ENCODE assay signal across 14 mouse cellular contexts in genomic region chr7:110956422-110957170, GRCm38 (mm10). TPM values are rescaled to one million over a fixed set of nuclear protein-coding genes. Genes with fewer than 3 reads are reported as not detected.
DNase-seq lines count a peak whose midpoint lies in the region; ATAC-seq lines count a peak whose summit lies in the region.
"Had no signal": no experiment of that assay in that cellular context is flagged by ENCODE, and none has a peak within 500 bp of the region (broad histone marks: within the 10 kb centered on the region; RNA-seq: fewer than 3 reads in every experiment).

No protein-coding gene starts in this region.

- 78% methylated on average over 14 of the region's 14 CpGs for WGBS in kidney, embryonic 16.5 days

- no peak for DNase-seq in kidney, postnatal 36 days
- DNase-seq in liver = peak; percentile 28
- DNase-seq in naive thymus-derived CD4-positive, alpha-beta T cell, adult 2 months (ENCODE audit: low read depth) = peak; percentile 69
- peak; percentile 52 to 66 for DNase-seq in thymus, postnatal 36 days
- no peak for DNase-seq in cerebellum, adult 9-10 months
- DNase-seq in layer of hippocampus, postnatal 14 days (ENCODE audit: low spot score in 2 of 2) = no peak
- no peak for DNase-seq in layer of hippocampus, adult 11-12 months (ENCODE audit: low spot score)
- DNase-seq: cerebellum, postnatal 14 days; gastrocnemius, postnatal 36 days; kidney, adult 8-10 months had no signal

- no peak overlapping the region for H3K9ac ChIP-seq in kidney, embryonic 16.5 days (replicated peaks; ENCODE audit: low read length)
- H3K9ac ChIP-seq: embryonic facial prominence, embryonic 13.5 days; forebrain, embryonic 15.5 days had no signal

- H3K4me3 ChIP-seq in kidney, embryonic 16.5 days (ENCODE audit: low read length) = no peak overlapping the region
- H3K4me3 ChIP-seq: embryonic facial prominence, embryonic 13.5 days; forebrain, embryonic 15.5 days had no signal

- no peaks in the 10 kb centered on the region for H3K36me3 ChIP-seq in kidney, embryonic 16.5 days (ENCODE audit: insufficient read depth, low read length)
- H3K36me3 ChIP-seq: embryonic facial prominence, embryonic 13.5 days; forebrain, embryonic 15.5 days had no signal

- H3K27ac ChIP-seq in kidney, embryonic 16.5 days (ENCODE audit: low read length) = peak overlapping the region; percentile 30; the same call in 1 of the 2 replicates
- H3K27ac ChIP-seq: embryonic facial prominence, embryonic 13.5 days; forebrain, embryonic 15.5 days; macrophage had no signal

- peaks cover 15% of the 10 kb centered on the region; the same call in 1 of the 2 replicates for H3K4me1 ChIP-seq in kidney, embryonic 16.5 days (ENCODE audit: insufficient read depth, low read length)
- H3K4me1 ChIP-seq: embryonic facial prominence, embryonic 13.5 days; forebrain, embryonic 15.5 days had no signal

- no peaks in the 10 kb centered on the region for H3K9me3 ChIP-seq in kidney, embryonic 16.5 days (ENCODE audit: low read length)
- H3K9me3 ChIP-seq: embryonic facial prominence, embryonic 13.5 days; forebrain, embryonic 15.5 days had no signal

- H3K4me2 ChIP-seq in kidney, embryonic 16.5 days (replicated peaks; ENCODE audit: low read depth, low read length) = no peak overlapping the region
- H3K4me2 ChIP-seq: embryonic facial prominence, embryonic 13.5 days; forebrain, embryonic 15.5 days had no signal

- no peaks in the 10 kb centered on the region for H3K27me3 ChIP-seq in kidney, embryonic 16.5 days (ENCODE audit: insufficient read depth, low read length)
- H3K27me3 ChIP-seq: embryonic facial prominence, embryonic 13.5 days; forebrain, embryonic 15.5 days had no signal

- no peak for ATAC-seq in kidney, embryonic 16.5 days (ENCODE audit: low FRiP score, low TSS enrichment)
- ATAC-seq: forebrain, embryonic 15.5 days had no signal

RNA-seq across cellular contexts. Expression of gene Mrvi1, which starts 25.7 kb away (rescaled TPM):
- polyA plus RNA-seq in kidney, embryonic 16.5 days (2015; fragmentation: Nextera tagmentation; extraction: Ambion mirVana) = 13.3 and 15.9 TPM in 2 replicates
- total RNA-seq in layer of hippocampus, postnatal 14 days (2021) = 1 to 10 TPM; 1.5 to 2.3 TPM

Comparison
In these comparisons a context has a peak if more than half of its experiments do, and no peak if none do; other contexts are left out.
1. DNase-seq: peak in liver (single experiment), naive thymus-derived CD4-positive, alpha-beta T cell, adult 2 months (single experiment) and thymus, postnatal 36 days (2 of 2); none in kidney, postnatal 36 days (0 of 2), cerebellum, adult 9-10 months (single experiment), layer of hippocampus, postnatal 14 days (0 of 2) and layer of hippocampus, adult 11-12 months (single experiment).